Mouse (Mus musculus) intestine, embryonic 14.5 days (tissue): ENCODE data around the gene Nrp1. TPM values are rescaled to one million over a fixed set of nuclear protein-coding genes. Genes with fewer than 3 reads are reported as not detected.

Source experiments
- ATAC-seq: fragments of 200-750 bp; cut with Nextera tagmentation; replicated peaks from 2 replicates; pipeline ENCODE4 v1.8.0; 2017; ENCODE audit warnings: low read depth, moderate number of reproducible peaks, moderate TSS enrichment, moderate library complexity; ENCODE audit not compliant: low FRiP score, low TSS enrichment
- DNase-seq: peaks from one replicate; pipeline ENCODE4 v3.0.0-alpha.2; 2018; ENCODE audit warnings: low spot score
- H3K27ac ChIP-seq: fragments of 300-500 bp; sonication (generic); 2 replicates; pipeline ENCODE4 v1.5.1; 2014; ENCODE audit warnings: low read depth, mild to moderate bottlenecking, control low read depth
- H3K27me3 ChIP-seq: fragments of 300-500 bp; sonication (generic); replicated peaks from 2 replicates; pipeline ENCODE4 v1.6.1; 2014; ENCODE audit warnings: low read length, control low read depth; ENCODE audit not compliant: control insufficient read depth, insufficient read depth
- H3K36me3 ChIP-seq: fragments of 300-500 bp; sonication (generic); 2 replicates; pipeline ENCODE4 v1.6.1; 2014; ENCODE audit warnings: low read length, control low read depth; ENCODE audit not compliant: control insufficient read depth, insufficient read depth
- H3K4me1 ChIP-seq: fragments of 300-500 bp; sonication (generic); replicated peaks from 2 replicates; pipeline ENCODE4 v1.6.1; 2014; ENCODE audit warnings: low read length, control low read depth, mixed read lengths; ENCODE audit not compliant: control insufficient read depth, insufficient read depth
- H3K4me2 ChIP-seq: fragments of 300-500 bp; sonication (generic); 2 replicates; pipeline ENCODE4 v1.6.1; 2014; ENCODE audit warnings: low read length
- H3K4me3 ChIP-seq: fragments of 300-500 bp; sonication (generic); 2 replicates; pipeline ENCODE4 v1.5.1; 2014; ENCODE audit warnings: low read depth, low read length, control low read depth, mixed read lengths
- H3K9ac ChIP-seq: fragments of 300-500 bp; sonication (generic); 2 replicates; pipeline ENCODE4 v1.6.1; 2014; ENCODE audit warnings: mild to moderate bottlenecking, low read length
- H3K9me3 ChIP-seq: fragments of 300-500 bp; sonication (generic); 2 replicates; pipeline ENCODE4 v1.6.1; 2016; ENCODE audit warnings: low read length, control low read depth; ENCODE audit not compliant: control insufficient read depth
- WGBS: fragments of 180-500 bp; shearing (Covaris S2); extraction: QIAGEN DNeasy Blood & Tissue Kit; methylation state at CpG from one replicate; pipeline ENCODE4 v1.1.7; 2014; 5-methylcytosine and 5-hydroxymethylcytosine counted together
- polyA plus RNA-seq: library from polyadenylated mRNA; unstranded; fragments of >200 nt; fragmentation: Nextera tagmentation; extraction: Ambion mirVana; gene quantifications from 2 replicates; pipeline ENCODE4 v1.2.1, GENCODE M21; 2014

Nrp1 gene
- polyA plus RNA-seq, 1 experiment from 2014 or later: 66.0 TPM

GRCm38 (mm10) chr8:128528591-128529383, 170.4 kb downstream of the Nrp1 start:
- H3K4me2 ChIP-seq: no peak overlapping the region
- H3K27ac ChIP-seq: no peak overlapping the region
- H3K9ac ChIP-seq: no peak overlapping the region
- ATAC-seq (no peak), DNase-seq (no peak)
- no peaks in the 10 kb centered on the region for H3K4me1 ChIP-seq
- no peaks in the 10 kb centered on the region for H3K36me3 ChIP-seq
- no peaks in the 10 kb centered on the region for H3K27me3 ChIP-seq
- no peaks in the 10 kb centered on the region for H3K9me3 ChIP-seq
- 65% methylated on average over 8 of the region's 8 CpGs for WGBS
- no peak overlapping the region for H3K4me3 ChIP-seq

- DNase-seq: no peak
Measured at GRCm38 (mm10) chr8:128534442-128534871, 176.1 kb downstream of the Nrp1 start.

GRCm38 (mm10) chr8:128535685-128536084, 177.3 kb downstream of the Nrp1 start:
- no peaks in the 10 kb centered on the region for H3K36me3 ChIP-seq
- no peak for ATAC-seq
- H3K27me3 ChIP-seq: 0 out of 2 replicates have a peak, but pooled peaks cover 3% of the 10 kb centered on the region
- DNase-seq: no peak
- no peak overlapping the region for H3K4me3 ChIP-seq
- no peak overlapping the region for H3K4me2 ChIP-seq
- no peaks in the 10 kb centered on the region for H3K9me3 ChIP-seq
- no peak overlapping the region for H3K27ac ChIP-seq
- H3K9ac ChIP-seq: no peak overlapping the region
- H3K4me1 ChIP-seq: no peaks in the 10 kb centered on the region

More at GRCm38 (mm10) chr8:128534442-128534871, 176.1 kb downstream of the Nrp1 start:
- no peak overlapping the region for H3K4me2 ChIP-seq
- no peak overlapping the region for H3K27ac ChIP-seq
- H3K4me3 ChIP-seq: no peak overlapping the region
- 0 out of 2 replicates have a peak, but pooled peaks cover 3% of the 10 kb centered on the region for H3K27me3 ChIP-seq
- ATAC-seq: no peak
- no peaks in the 10 kb centered on the region for H3K4me1 ChIP-seq
- H3K36me3 ChIP-seq: no peaks in the 10 kb centered on the region
- H3K9me3 ChIP-seq: no peaks in the 10 kb centered on the region
- H3K9ac ChIP-seq: no peak overlapping the region
- WGBS: 57% methylated on average over 3 of the region's 3 CpGs

- H3K9me3 ChIP-seq: no peaks in the 10 kb centered on the region
Measured at GRCm38 (mm10) chr8:128538378-128538777, 180.0 kb downstream of the Nrp1 start.

GRCm38 (mm10) chr8:128541355-128542090, 183.1 kb downstream of the Nrp1 start:
- no peaks in the 10 kb centered on the region for H3K27me3 ChIP-seq
- no peak overlapping the region for H3K4me2 ChIP-seq
- H3K4me1 ChIP-seq: no peaks in the 10 kb centered on the region
- no peak overlapping the region for H3K4me3 ChIP-seq
- 41% methylated on average over 1 of the region's 1 CpGs for WGBS
- DNase-seq: no peak
- no peaks in the 10 kb centered on the region for H3K36me3 ChIP-seq
- no peaks in the 10 kb centered on the region for H3K9me3 ChIP-seq
- no peak overlapping the region for H3K9ac ChIP-seq
- no peak for ATAC-seq
- H3K27ac ChIP-seq: no peak overlapping the region

More at GRCm38 (mm10) chr8:128538378-128538777, 180.0 kb downstream of the Nrp1 start:
- no peak overlapping the region for H3K27ac ChIP-seq
- H3K4me3 ChIP-seq: no peak overlapping the region
- no peak overlapping the region for H3K4me2 ChIP-seq
- no peaks in the 10 kb centered on the region for H3K36me3 ChIP-seq
- 68% methylated on average over 1 of the region's 1 CpGs for WGBS
- ATAC-seq (no peak), DNase-seq (no peak)
- H3K27me3 ChIP-seq: 0 out of 2 replicates have a peak, but pooled peaks cover 3% of the 10 kb centered on the region
- H3K9ac ChIP-seq: no peak overlapping the region
- no peaks in the 10 kb centered on the region for H3K4me1 ChIP-seq

GRCm38 (mm10) chr8:128544128-128544846, 185.9 kb downstream of the Nrp1 start:
- Histone ChIP-seq H3K27me3 (no peaks in the 10 kb centered on the region), H3K36me3 (no peaks in the 10 kb centered on the region), H3K9ac (no peak overlapping the region), H3K4me3 (no peak overlapping the region), H3K4me1 (no peaks in the 10 kb centered on the region), H3K4me2 (no peak overlapping the region), H3K27ac (no peak overlapping the region), H3K9me3 (no peaks in the 10 kb centered on the region)
- DNase-seq (no peak), ATAC-seq (no peak)
- 69% methylated on average over 2 of the region's 2 CpGs for WGBS

- DNase-seq: no peak
- Histone ChIP-seq H3K36me3 (no peaks in the 10 kb centered on the region), H3K4me3 (no peak overlapping the region), H3K9ac (no peak overlapping the region), H3K27me3 (no peaks in the 10 kb centered on the region), H3K4me2 (no peak overlapping the region), H3K27ac (no peak overlapping the region), H3K9me3 (no peaks in the 10 kb centered on the region), H3K4me1 (no peaks in the 10 kb centered on the region)
- 82% methylated on average over 1 of the region's 1 CpGs for WGBS
- no peak for ATAC-seq
Measured at GRCm38 (mm10) chr8:128546287-128546686, 187.9 kb downstream of the Nrp1 start.

GRCm38 (mm10) chr8:128547361-128547760, 189.0 kb downstream of the Nrp1 start:
- no peak for ATAC-seq
- H3K4me1 ChIP-seq: no peaks in the 10 kb centered on the region

More at GRCm38 (mm10) chr8:128547361-128547760, 189.0 kb downstream of the Nrp1 start:
- no peaks in the 10 kb centered on the region for H3K36me3 ChIP-seq
- H3K27me3 ChIP-seq: no peaks in the 10 kb centered on the region
- H3K4me2 ChIP-seq: no peak overlapping the region
- H3K27ac ChIP-seq: no peak overlapping the region
- no peak overlapping the region for H3K4me3 ChIP-seq
- DNase-seq: no peak
- no peak overlapping the region for H3K9ac ChIP-seq
- H3K9me3 ChIP-seq: no peaks in the 10 kb centered on the region
- WGBS: 70% methylated on average over 4 of the region's 4 CpGs
